Mouse (Mus musculus) thymus, postnatal 14 days (tissue): Measurements from ENCODE around the gene H2al1i.
"Not testable (repeated sequence)": the region's sequence is repeated elsewhere in the genome, so short reads cannot be mapped to it uniquely, and the experiment has no call there.

Experiments used
- DNase-seq: peaks from one replicate; pipeline ENCODE4 v3.0.0; 2021

The H2al1i gene

DNA sequence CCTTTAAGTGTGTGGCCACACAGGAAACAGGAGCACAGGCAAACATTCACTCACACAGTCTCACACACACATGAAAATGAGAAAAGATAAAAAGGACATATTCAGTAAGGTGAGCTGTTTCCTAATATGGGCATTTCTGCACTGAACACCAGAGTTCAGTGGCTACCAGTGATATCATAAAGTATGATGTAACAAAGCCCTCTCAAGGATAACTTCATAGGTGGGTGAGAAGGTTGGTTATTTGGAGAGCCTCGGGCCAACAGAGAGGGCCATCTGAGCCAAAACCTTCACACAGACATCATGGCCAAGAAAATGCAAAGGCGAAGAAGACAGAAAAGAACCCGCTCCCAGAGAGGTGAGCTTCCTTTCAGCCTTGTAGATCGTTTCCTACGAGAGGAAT, at the start of gene H2al1i:
H2al1i (plus strand) TSS at position 301 of the 400 bp plus-strand sequence.
- not testable (repeated sequence) for DNase-seq

DNA sequence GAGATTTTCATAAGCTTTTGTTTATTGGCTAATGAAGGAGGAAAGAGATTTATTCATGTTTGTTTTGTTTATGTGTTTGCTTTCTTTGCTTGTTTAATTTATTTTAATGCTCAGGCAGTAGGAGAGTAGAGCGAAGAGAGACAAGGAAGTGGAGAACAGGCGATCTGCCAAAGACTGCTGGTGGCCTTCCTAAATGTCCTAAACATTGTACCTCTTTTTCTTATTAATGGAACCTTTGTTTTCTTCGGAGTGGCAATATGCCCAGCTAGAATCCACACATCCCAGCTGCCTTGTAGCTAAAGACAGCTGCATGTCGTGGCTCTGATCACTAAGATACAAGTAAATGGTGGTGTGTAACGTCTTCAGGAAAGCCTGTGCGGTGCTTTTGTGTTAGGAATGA, 47.4 kb upstream of the H2al1i start:
- DNase-seq: no peak

DNA sequence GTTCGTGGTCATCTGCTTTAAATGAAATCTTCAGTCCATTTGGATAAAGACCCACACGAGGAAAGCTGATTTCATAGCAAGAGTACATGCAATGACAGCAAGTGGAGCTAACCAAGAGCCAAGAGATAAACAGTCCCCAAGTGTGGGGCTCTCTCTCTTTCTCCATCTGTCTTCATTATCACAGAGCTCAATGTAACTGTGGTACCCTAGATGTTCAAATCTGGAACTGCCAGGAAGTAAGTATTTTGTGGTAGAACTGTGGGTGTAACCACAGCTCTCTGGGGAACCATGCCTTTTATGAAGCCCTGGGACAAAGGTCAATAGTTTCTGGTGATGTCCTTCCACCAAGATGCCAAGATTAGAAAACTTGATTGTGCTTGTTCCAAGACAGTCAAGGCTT, 43.7 kb upstream of the H2al1i start:
- DNase-seq: no peak

DNA sequence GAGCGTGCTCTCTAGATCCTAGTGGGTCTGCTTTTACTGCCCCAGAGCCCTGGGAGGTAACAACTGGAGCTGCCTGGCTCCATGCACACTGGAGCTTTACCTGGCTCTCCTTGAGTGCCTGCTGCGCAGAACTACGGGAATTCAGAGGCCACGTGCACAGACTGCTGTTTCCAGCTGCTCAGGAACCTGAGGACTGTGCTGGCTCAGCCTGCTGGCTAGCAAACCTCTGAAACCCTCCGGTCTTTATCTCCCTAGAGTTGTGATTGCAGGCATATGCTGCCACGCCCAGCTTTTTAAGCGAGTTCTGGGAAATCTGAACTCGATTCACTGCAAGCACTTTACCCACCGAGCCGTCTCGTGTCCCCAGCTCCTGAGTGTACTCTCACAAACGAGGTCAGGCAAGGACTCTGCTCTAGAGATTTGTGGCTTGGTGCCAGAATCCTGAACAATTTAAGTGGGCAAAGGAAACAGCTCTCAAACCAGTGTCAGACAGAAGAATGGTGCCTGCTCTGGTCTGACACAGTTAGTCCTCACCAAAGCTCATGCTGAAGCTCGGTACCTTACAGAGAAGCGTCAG, 36.1 kb upstream of the H2al1i start:
- DNase-seq: no peak

DNA sequence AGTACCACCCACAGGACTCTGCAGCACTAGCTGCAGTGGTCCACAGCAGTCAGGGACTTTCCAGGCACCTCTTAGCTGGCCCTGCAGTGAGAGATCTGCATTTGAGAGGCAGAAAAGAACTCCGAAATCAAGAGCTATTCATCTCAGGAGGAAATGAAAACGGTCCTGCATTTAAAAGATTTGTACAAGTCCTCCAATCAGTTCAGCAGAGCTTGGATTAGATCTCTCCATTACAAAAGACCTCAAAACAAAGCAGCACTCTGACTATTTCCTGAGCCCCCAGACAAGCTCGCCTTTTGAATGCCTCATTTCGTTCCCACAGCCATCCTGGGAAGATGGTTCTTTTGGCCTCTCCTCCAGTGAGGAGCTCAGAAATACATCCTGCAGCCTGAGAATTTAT, 35.2 kb upstream of the H2al1i start:
- no peak for DNase-seq

DNA sequence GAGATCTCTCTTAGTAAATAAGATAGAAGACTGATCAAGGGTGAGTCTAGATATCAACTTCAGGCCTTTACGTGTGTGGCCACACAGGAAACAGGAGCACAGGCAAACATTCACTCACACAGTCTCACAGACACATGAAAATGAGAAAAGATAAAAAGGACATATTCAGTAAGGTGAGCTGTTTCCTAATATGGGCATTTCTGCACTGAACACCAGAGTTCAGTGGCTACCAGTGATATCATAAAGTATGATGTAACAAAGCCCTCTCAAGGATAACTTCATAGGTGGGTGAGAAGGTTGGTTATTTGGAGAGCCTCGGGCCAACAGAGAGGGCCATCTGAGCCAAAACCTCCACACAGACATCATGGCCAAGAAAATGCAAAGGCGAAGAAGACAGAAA, 25.5 kb upstream of the H2al1i start, which contains the start of gene H2al1a:
H2al1a (plus strand) TSS at position 301 of the 400 bp plus-strand sequence.
- DNase-seq: not testable (repeated sequence)

DNA sequence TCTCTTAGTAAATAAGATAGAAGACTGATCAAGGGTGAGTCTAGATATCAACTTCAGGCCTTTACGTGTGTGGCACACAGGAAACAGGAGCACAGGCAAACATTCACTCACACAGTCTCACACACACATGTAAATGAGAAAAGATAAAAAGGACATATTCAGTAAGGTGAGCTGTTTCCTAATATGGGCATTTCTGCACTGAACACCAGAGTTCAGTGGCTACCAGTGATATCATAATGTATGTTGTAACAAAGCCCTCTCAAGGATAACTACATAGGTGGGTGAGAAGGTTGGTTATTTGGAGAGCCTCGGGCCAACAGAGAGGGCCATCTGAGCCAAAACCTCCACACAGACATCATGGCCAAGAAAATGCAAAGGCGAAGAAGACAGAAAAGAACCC, 22.3 kb upstream of the H2al1i start, which contains the start of gene H2al1b:
H2al1b (plus strand) TSS at position 301 of the 400 bp plus-strand sequence.
- DNase-seq: not testable (repeated sequence)

DNA sequence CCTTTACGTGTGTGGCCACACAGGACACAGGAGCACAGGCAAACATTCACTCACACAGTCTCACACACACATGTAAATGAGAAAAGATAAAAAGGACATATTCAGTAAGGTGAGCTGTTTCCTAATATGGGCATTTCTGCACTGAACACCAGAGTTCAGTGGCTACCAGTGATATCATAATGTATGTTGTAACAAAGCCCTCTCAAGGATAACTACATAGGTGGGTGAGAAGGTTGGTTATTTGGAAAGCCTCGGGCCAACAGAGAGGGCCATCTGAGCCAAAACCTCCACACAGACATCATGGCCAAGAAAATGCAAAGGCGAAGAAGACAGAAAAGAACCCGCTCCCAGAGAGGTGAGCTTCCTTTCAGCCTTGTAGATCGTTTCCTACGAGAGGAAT, 19.1 kb upstream of the H2al1i start, which contains the start of gene H2al1c:
H2al1c (plus strand) TSS at position 301 of the 400 bp plus-strand sequence.
- not testable (repeated sequence) for DNase-seq

DNA sequence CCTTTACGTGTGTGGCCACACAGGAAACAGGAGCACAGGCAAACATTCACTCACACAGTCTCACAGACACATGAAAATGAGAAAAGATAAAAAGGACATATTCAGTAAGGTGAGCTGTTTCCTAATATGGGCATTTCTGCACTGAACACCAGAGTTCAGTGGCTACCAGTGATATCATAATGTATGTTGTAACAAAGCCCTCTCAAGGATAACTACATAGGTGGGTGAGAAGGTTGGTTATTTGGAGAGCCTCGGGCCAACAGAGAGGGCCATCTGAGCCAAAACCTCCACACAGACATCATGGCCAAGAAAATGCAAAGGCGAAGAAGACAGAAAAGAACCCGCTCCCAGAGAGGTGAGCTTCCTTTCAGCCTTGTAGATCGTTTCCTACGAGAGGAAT, 15.9 kb upstream of the H2al1i start, which contains the start of gene H2al1d:
H2al1d (plus strand) TSS at position 301 of the 400 bp plus-strand sequence.
- not testable (repeated sequence) for DNase-seq

DNA sequence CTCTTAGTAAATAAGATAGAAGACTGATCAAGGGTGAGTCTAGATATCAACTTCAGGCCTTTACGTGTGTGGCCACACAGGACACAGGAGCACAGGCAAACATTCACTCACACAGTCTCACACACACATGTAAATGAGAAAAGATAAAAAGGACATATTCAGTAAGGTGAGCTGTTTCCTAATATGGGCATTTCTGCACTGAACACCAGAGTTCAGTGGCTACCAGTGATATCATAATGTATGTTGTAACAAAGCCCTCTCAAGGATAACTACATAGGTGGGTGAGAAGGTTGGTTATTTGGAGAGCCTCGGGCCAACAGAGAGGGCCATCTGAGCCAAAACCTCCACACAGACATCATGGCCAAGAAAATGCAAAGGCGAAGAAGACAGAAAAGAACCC, 12.8 kb upstream of the H2al1i start, which contains the start of gene H2al1e:
H2al1e (plus strand) TSS at position 301 of the 400 bp plus-strand sequence.
- not testable (repeated sequence) for DNase-seq

DNA sequence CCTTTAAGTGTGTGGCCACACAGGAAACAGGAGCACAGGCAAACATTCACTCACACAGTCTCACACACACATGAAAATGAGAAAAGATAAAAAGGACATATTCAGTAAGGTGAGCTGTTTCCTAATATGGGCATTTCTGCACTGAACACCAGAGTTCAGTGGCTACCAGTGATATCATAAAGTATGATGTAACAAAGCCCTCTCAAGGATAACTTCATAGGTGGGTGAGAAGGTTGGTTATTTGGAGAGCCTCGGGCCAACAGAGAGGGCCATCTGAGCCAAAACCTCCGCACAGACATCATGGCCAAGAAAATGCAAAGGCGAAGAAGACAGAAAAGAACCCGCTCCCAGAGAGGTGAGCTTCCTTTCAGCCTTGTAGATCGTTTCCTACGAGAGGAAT, 9.6 kb upstream of the H2al1i start, which contains the start of gene H2al1f:
H2al1f (plus strand) TSS at position 301 of the 400 bp plus-strand sequence.
- DNase-seq: not testable (repeated sequence)

DNA sequence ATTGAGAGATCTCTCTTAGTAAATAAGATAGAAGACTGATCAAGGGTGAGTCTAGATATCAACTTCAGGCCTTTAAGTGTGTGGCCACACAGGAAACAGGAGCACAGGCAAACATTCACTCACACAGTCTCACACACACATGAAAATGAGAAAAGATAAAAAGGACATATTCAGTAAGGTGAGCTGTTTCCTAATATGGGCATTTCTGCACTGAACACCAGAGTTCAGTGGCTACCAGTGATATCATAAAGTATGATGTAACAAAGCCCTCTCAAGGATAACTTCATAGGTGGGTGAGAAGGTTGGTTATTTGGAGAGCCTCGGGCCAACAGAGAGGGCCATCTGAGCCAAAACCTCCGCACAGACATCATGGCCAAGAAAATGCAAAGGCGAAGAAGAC, 6.5 kb upstream of the H2al1i start, which contains the start of gene H2al1g:
H2al1g (plus strand) TSS at position 301 of the 400 bp plus-strand sequence.
- DNase-seq: not testable (repeated sequence)

DNA sequence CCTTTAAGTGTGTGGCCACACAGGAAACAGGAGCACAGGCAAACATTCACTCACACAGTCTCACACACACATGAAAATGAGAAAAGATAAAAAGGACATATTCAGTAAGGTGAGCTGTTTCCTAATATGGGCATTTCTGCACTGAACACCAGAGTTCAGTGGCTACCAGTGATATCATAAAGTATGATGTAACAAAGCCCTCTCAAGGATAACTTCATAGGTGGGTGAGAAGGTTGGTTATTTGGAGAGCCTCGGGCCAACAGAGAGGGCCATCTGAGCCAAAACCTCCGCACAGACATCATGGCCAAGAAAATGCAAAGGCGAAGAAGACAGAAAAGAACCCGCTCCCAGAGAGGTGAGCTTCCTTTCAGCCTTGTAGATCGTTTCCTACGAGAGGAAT, 3.3 kb upstream of the H2al1i start, which contains the start of gene H2al1h:
H2al1h (plus strand) TSS at position 301 of the 400 bp plus-strand sequence.
- DNase-seq: not testable (repeated sequence)

DNA sequence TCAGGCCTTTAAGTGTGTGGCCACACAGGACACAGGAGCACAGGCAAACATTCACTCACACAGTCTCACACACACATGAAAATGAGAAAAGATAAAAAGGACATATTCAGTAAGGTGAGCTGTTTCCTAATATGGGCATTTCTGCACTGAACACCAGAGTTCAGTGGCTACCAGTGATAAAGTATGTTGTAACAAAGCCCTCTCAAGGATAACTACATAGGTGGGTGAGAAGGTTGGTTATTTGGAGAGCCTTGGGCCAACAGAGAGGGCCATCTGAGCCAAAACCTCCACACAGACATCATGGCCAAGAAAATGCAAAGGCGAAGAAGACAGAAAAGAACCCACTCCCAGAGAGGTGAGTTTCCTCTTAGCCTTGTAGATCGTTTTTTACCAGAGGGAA, 3.1 kb downstream of the H2al1i start, which contains the start of gene H2al1j:
H2al1j (plus strand) TSS at position 301 of the 400 bp plus-strand sequence.
- DNase-seq: not testable (repeated sequence)

DNA sequence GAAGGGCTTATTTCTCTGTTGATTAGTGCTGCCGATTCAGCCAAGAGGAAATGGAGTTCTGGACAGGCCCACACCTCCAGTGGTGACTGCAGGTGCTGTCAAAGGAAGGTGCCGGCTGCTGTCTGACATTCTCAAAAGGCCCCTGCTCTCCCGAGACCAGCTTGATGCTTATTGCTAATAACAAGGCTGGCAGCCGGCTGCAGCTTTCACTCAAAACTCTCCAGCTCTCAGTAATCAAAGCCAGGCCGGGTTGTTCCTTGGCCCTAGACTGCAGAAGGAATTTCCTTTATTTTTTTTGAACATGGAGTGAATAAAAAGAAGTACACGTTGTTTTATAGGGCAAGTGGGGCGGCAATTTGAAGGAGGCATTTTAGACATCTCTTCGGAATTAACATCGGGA, 21.3 kb downstream of the H2al1i start:
- DNase-seq: no peak

DNA sequence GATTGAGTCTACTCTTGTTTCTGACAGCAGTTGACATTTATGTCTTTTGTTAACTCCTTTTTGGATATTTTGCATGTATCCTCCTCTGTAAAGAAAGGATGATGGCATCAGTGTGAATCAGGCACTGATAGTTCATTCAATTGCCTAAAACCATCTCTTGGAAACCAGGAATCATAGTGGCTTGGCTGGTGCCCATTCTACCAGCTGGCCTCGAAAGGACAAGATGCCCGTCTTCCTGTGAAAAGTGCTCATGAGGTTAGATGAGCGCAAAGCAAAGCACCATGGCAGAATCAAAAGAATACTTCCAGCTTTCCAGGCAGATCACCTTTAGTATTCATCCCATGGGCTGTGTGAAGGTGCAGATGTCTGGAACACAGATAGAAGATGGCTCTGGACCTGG, 22.3 kb downstream of the H2al1i start:
- DNase-seq: no peak

DNA sequence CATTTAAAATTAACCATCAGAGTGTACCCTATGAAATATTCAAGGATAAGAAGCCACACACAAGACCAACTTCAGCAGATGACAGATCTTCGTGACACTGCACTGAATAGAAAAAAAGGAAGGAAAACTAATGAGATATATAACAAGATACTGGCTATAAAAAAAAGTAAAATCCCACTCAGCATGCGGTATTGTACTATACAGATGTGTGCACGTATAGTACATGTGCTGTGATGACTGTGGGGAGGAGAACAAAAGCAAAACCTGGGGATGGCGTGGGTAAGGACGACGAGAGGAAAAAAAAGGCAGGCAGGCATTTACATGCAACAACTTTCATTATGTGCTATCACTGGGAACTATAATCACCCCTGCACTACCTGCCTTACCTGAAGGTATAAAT, 36.4 kb downstream of the H2al1i start:
- no peak for DNase-seq

DNA sequence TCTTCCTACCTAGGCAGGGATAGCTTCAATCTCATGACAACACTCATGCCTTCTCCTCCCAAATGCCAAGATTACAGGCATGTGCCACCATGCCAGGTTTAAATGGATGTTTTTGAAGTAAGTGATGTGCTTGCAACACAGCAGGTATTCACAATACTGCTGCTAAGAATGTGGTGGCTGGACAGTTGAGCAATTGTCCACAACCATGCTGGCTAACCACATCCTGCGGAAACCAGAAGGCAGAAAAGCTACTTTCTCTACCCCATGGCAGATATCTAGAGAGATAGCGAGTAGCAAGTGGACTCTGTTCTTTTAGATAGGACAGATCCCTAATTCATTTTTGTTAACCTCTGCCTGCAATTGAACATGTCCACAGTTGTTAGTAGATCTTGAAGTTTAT, 36.8 kb downstream of the H2al1i start:
- no peak for DNase-seq

DNA sequence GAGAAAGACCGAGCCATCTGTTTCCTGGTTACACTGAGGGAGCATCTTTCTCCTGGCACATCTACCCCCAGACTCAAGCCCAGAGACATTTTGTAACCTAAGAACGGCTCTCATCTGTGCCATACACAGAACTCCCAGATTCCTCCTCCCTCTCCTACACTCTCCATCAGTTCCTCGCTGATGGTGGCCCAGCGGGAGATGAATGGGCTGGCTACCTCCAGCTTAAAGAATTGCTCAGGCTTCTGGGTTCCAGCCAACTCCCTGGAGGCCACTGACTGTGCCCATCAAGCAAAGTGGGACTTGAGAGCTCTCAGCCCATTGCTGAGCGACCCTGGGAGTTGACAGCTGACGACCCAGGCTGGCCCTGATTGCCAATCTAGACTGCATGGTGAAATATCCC, 39.4 kb downstream of the H2al1i start:
- no peak for DNase-seq

DNA sequence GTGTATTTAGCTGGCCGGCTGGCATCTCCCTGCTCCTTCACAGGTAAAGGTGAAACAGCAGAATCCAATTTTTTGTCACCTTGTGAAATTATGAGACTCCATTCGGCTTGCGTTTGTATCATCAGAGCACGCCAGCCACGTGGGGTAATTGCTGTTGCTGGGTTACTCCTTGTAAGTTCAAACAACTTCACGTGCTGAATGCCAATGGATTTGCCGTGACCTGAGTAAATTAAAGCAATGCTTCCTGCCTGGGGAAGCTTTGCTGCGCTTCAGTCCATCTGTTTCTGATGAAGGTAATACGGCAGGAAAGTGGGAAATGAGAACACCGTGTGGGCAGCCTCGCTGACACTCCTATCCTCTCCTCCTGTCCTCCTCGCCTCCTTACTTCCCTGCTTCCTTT, 40.7 kb downstream of the H2al1i start:
- DNase-seq: no peak
